Mouse (Mus musculus) C2C12 (cell line): ENCODE measurements around the gene Abhd16a. TPM values are rescaled to one million over a fixed set of nuclear protein-coding genes. Genes with fewer than 3 reads are reported as not detected.

ENCODE experiments used
- H3K27me3 ChIP-seq: one replicate; pipeline ENCODE4 v1.6.1; 2011; ENCODE audit not compliant: control insufficient read depth, insufficient read depth, insufficient read length
- H3K36me3 ChIP-seq: one replicate; pipeline ENCODE4 v1.6.1; 2011; ENCODE audit not compliant: control insufficient read depth, insufficient read depth
- H3K4me3 ChIP-seq: one replicate; pipeline ENCODE4 v1.5.1; 2011; ENCODE audit warnings: mild to moderate bottlenecking, control low read depth; ENCODE audit not compliant: poor library complexity, insufficient read depth, severe bottlenecking
- H3K79me2 ChIP-seq: one replicate; pipeline ENCODE4 v1.6.1; 2011; ENCODE audit not compliant: control insufficient read depth, insufficient read depth
- H3K79me3 ChIP-seq: one replicate; pipeline ENCODE4 v1.6.1; 2011; ENCODE audit warnings: low read depth, control low read depth
- H3ac ChIP-seq: one replicate; pipeline ENCODE3; 2011; ENCODE audit warnings: low read depth; ENCODE audit not compliant: control insufficient read depth, insufficient read length
- CEBPB ChIP-seq: IDR thresholded peaks from one replicate; pipeline ENCODE4 v1.6.1; 2011; ENCODE audit warnings: low read depth, mild to moderate bottlenecking, control low read depth, moderate library complexity
- CTCF ChIP-seq: IDR thresholded peaks from one replicate; pipeline ENCODE4 v1.5.1; 2011; ENCODE audit not compliant: control insufficient read depth, insufficient read depth, insufficient read length
- FOSL1 ChIP-seq: IDR thresholded peaks from one replicate; pipeline ENCODE4 v1.8.0; 2011; ENCODE audit warnings: mild to moderate bottlenecking, low read length; ENCODE audit not compliant: poor library complexity, insufficient read depth, severe bottlenecking
- MAX ChIP-seq: IDR thresholded peaks from one replicate; pipeline ENCODE4 v1.6.1; 2011; ENCODE audit warnings: mild to moderate bottlenecking, control low read depth
- MYOD1 ChIP-seq: IDR thresholded peaks from one replicate; pipeline ENCODE4 v1.6.1; 2011; ENCODE audit warnings: low read depth; ENCODE audit not compliant: control insufficient read depth, insufficient read length
- MYOG ChIP-seq: IDR thresholded peaks from one replicate; pipeline ENCODE4 v1.6.1; 2011; ENCODE audit not compliant: control insufficient read depth, insufficient read length; ENCODE audit errors: extremely low read depth
- USF1 ChIP-seq: IDR thresholded peaks from one replicate; pipeline ENCODE4 v1.6.1; 2011; ENCODE audit warnings: low read depth, mild to moderate bottlenecking, control low read depth, moderate library complexity
- polyA plus RNA-seq: library from polyadenylated mRNA; unstranded; fragments of >200 nt; fragmentation: generic; extraction: Trizol; gene quantifications from one replicate; pipeline ENCODE4 v1.2.1, GENCODE M21; 2012; ENCODE audit warnings: missing spikeins

Abhd16a gene
- polyA plus RNA-seq, 1 experiment = 54.0 TPM

- Histone ChIP-seq H3K79me2 (no peaks in the 10 kb centered on the region), H3K79me3 (no peaks in the 10 kb centered on the region), H3K36me3 (peaks cover 38% of the 10 kb centered on the region), H3ac (no peak overlapping the region), H3K4me3 (no peak overlapping the region), H3K27me3 (no peaks in the 10 kb centered on the region)
- TF ChIP-seq FOSL1 (no peak), CEBPB (no peak), MYOD1 (no peak), CTCF (no peak), USF1 (no peak)
These were observed 8.1 kb downstream of the Abhd16a start for GRCm38 (mm10) chr17:35097164-35097655.

GRCm38 (mm10) chr17:35100196-35100765, 11.2 kb downstream of the Abhd16a start:
- H3K36me3 ChIP-seq = peaks cover 24% of the 10 kb centered on the region
- no peak for TF ChIP-seq MAX
- no peak for TF ChIP-seq MYOG
- no peak for TF ChIP-seq MYOD1
- TF ChIP-seq CEBPB = no peak
- TF ChIP-seq USF1 = no peak
- TF ChIP-seq FOSL1 = no peak
- TF ChIP-seq CTCF = no peak
- H3K79me3 ChIP-seq = no peaks in the 10 kb centered on the region
- no peaks in the 10 kb centered on the region for H3K27me3 ChIP-seq
- no peak overlapping the region for H3K4me3 ChIP-seq
- H3K79me2 ChIP-seq = no peaks in the 10 kb centered on the region
- H3ac ChIP-seq = no peak overlapping the region

GRCm38 (mm10) chr17:35101161-35101560, 12.1 kb downstream of the Abhd16a start:
- no peaks in the 10 kb centered on the region for H3K79me2 ChIP-seq
- TF ChIP-seq CTCF (no peak), MYOG (no peak), CEBPB (no peak), MYOD1 (no peak), USF1 (no peak), FOSL1 (no peak), MAX (no peak)
- no peaks in the 10 kb centered on the region for H3K79me3 ChIP-seq
- peaks cover 19% of the 10 kb centered on the region for H3K36me3 ChIP-seq
- H3K27me3 ChIP-seq = no peaks in the 10 kb centered on the region
- no peak overlapping the region for H3ac ChIP-seq
- no peak overlapping the region for H3K4me3 ChIP-seq

GRCm38 (mm10) chr17:35102299-35102698, 13.2 kb downstream of the Abhd16a start:
- H3K36me3 ChIP-seq = peaks cover 17% of the 10 kb centered on the region
- H3ac ChIP-seq = no peak overlapping the region

GRCm38 (mm10) chr17:35103221-35103690, 14.2 kb downstream of the Abhd16a start:
- no peak for TF ChIP-seq CEBPB
- Histone ChIP-seq H3K79me3 (no peaks in the 10 kb centered on the region), H3K27me3 (no peaks in the 10 kb centered on the region), H3K4me3 (no peak overlapping the region), H3K79me2 (no peaks in the 10 kb centered on the region), H3ac (no peak overlapping the region), H3K36me3 (peaks cover 17% of the 10 kb centered on the region)

More at GRCm38 (mm10) chr17:35102299-35102698, 13.2 kb downstream of the Abhd16a start:
- no peak overlapping the region for H3K4me3 ChIP-seq
- H3K79me3 ChIP-seq = no peaks in the 10 kb centered on the region
- TF ChIP-seq CEBPB = no peak
- TF ChIP-seq FOSL1 = no peak
- TF ChIP-seq CTCF = no peak
- TF ChIP-seq MAX = no peak
- TF ChIP-seq MYOG = no peak
- no peak for TF ChIP-seq USF1
- no peak for TF ChIP-seq MYOD1
- H3K27me3 ChIP-seq = no peaks in the 10 kb centered on the region
- H3K79me2 ChIP-seq = no peaks in the 10 kb centered on the region

- Histone ChIP-seq H3K79me3 (no peaks in the 10 kb centered on the region), H3ac (no peak overlapping the region), H3K36me3 (peaks cover 17% of the 10 kb centered on the region), H3K4me3 (no peak overlapping the region), H3K27me3 (no peaks in the 10 kb centered on the region), H3K79me2 (no peaks in the 10 kb centered on the region)
- TF ChIP-seq MYOD1 (no peak), MYOG (no peak), FOSL1 (no peak), CEBPB (no peak), MAX (no peak), CTCF (no peak), USF1 (no peak)
These were observed 15.0 kb downstream of the Abhd16a start for GRCm38 (mm10) chr17:35104079-35104478.
